Mouse (Mus musculus): ENCODE measurements at regions not wholly inside any gene's neighbourhood (a gene's known extent, or its start where the extent isn't known, plus 50 kb on each side); places are given as distances from the start of the nearest gene placed in this dataset.

DNA sequence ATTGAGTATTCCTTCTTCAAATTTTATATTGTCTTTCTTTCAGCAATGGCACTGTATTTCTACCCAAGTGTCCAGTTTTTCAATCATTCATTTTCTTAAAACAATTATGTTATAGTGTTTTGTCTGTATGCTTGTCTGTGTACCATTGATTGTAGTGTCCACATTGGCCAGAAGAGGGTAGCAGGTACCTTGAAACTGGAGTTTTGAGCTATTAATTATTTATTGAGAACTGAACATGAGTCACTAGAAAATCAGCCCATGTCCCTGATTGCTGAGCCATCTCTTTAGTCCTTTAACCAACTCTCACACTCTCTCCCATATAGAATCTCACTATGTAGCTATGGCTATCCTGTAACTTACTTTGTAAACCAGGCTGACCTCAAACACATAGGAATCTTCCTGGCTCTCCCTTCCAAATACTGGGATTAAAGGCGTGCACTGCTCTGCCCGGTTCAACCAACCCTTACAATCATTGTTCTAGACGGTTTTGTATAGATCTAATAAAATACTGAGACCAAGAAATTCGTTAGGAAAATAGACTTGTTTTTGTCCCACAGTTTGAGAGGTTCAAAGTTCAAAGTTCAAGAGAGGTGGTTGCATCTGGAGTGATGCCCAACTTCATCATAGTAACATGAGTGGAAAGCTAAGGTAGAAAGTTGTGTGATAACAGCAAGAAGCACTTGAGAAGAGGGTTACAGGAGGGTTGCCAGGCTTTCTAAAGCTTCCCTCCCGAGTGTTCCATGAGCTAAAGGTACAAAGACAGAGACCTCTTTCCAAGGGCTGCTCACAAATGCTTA lies 85.6 kb upstream of the Pot1a start:
- Histone ChIP-seq H3K36me3 (ENCODE audit: control insufficient read depth, insufficient read depth, low read length) (no peaks in the 10 kb centered on the region), H3K9ac (replicated peaks; ENCODE audit: low read depth, low read length) (no peak overlapping the region), H3K4me3 (ENCODE audit: low read depth, low read length) (no peak overlapping the region), H3K9me3 (ENCODE audit: control insufficient read depth, low read length) (no peaks in the 10 kb centered on the region), H3K27me3 (ENCODE audit: control insufficient read depth, insufficient read depth, low read length) (no peaks in the 10 kb centered on the region), H3K4me2 (ENCODE audit: low read depth, low read length) (no peak overlapping the region), H3K4me1 (ENCODE audit: control insufficient read depth, insufficient read depth, low read length) (no peaks in the 10 kb centered on the region), H3K27ac (ENCODE audit: low read depth, low read length) (no peak overlapping the region)
- ATAC-seq (ENCODE audit: low read depth) = no peak
- WGBS = 71% methylated on average over 5 of the region's 5 CpGs

DNA sequence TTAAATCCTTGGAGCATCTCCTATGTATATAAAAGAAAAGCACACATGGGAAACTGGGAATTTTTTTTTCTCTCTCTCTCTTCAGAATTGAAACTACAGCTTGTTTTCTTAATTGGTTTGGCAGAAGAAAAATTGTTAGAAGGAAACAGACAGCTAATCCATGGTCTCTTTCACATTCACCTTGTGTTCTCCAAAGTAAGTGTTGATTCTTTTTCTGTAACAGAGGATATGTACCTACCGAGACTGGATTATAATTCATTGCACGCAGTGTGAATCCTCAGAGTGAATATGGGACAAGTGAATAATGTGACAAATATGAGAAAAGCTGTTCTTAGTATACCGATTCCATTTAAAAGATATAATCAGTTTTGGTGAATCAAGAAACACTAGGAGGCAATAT lies 58.9 kb upstream of the Pot1a start:
- no peak for ATAC-seq (ENCODE audit: low read depth)
- Histone ChIP-seq H3K36me3 (ENCODE audit: control insufficient read depth, insufficient read depth, low read length) (no peaks in the 10 kb centered on the region), H3K9me3 (ENCODE audit: control insufficient read depth, low read length) (no peaks in the 10 kb centered on the region), H3K27me3 (ENCODE audit: control insufficient read depth, insufficient read depth, low read length) (no peaks in the 10 kb centered on the region), H3K4me3 (ENCODE audit: low read depth, low read length) (no peak overlapping the region), H3K4me1 (ENCODE audit: control insufficient read depth, insufficient read depth, low read length) (no peaks in the 10 kb centered on the region), H3K9ac (replicated peaks; ENCODE audit: low read depth, low read length) (no peak overlapping the region), H3K27ac (ENCODE audit: low read depth, low read length) (no peak overlapping the region), H3K4me2 (ENCODE audit: low read depth, low read length) (no peak overlapping the region)
- 88% methylated on average over 3 of the region's 3 CpGs for WGBS
